Mouse (Mus musculus): ENCODE measurements around the gene Ppip5k2.

GRCm38 (mm10) chr1:97726730-97727129, 43.5 kb downstream of the Ppip5k2 start:
- TF ChIP-seq CTCF (IDR thresholded peaks at IDR 0.05; ENCODE audit: low read depth, low read length) (0 out of 2 replicates have a peak, but pooled peaks have one; percentile 13), POLR2A (IDR thresholded peaks at IDR 0.05; ENCODE audit: borderline replicate concordance, low read depth, low read length) (no peak)

Data from bone marrow macrophage, adult 2 months (primary cell).